Mouse (Mus musculus): ENCODE data around the gene Sptbn4. TPM values are rescaled to one million over a fixed set of nuclear protein-coding genes. Genes with fewer than 3 reads are reported as not detected.

Gene Sptbn4
- polyA plus RNA-seq, 1 experiment from 2014 or later: 0.40 TPM

DNA sequence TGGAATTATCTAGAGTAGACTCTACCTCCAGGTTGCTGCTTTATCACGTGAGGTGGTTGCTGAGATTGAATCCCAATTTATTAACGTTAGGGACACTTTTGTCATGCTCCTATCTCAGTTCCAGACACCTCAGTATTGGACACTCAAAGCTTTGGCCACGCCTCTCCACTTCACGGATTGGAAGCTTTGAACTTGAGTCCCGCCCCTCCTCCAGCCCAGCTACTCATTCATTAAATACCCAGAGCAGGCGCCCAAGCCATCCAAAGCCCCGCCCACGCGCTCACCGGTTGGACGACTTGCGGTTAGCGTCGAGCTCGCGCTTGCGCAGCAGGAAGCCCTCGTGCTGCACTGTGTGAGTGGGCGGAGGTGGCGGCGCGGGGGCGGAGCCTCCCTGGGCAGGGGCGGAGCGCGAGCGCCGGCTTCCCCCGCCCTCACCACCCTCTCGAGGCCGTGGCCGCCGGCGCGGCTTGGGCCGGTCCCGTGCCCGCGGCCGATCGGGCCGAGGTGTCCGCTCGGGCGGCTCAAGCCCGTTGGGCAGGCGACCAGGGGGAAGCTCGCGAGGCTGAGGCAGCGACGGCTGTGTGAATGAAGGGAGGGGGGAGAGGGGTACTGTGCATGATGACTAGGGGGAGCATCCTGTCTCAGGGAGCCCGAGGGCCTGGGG is 86.1 kb downstream of the Sptbn4 start:
- WGBS: under 1% methylated on average over 52 of the region's 52 CpGs

DNA sequence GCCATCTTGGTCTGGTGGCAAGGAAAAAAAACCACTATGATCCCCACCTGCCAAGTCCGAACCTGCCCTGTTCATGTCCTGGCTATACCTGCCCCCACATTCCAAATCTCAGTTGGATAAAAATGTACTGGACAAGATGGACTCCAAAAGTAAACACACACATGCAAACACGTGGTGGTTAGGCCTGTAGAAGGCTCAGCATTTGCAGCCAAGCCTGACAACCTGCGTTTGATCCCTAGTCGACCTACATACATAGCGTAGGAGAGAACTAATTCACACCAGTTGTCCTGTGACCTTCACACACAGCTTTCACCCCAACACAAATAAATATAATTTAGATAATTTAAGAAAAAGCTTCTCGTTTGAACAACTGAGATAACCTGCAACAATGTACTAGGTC is 86.7 kb downstream of the Sptbn4 start:
- Histone ChIP-seq H3K27ac (no peak overlapping the region), H3K9me3 (no peaks in the 10 kb centered on the region; the same call in 1 of the 2 replicates), H3K27me3 (ENCODE audit: insufficient read depth, poor library complexity, severe bottlenecking) (peaks cover 41% of the 10 kb centered on the region), H3K4me1 (peaks cover 40% of the 10 kb centered on the region), H3K36me3 (0 out of 2 replicates have a peak, but pooled peaks cover 3% of the 10 kb centered on the region), H3K4me3 (peak overlapping the region; percentile 70)
- WGBS: 41% methylated on average over 6 of the region's 6 CpGs
- DNase-seq (ENCODE audit: low spot score): no peak

More for the DNA sequence above, 86.1 kb downstream of the Sptbn4 start:
- Histone ChIP-seq H3K36me3 (0 out of 2 replicates have a peak, but pooled peaks cover 3% of the 10 kb centered on the region), H3K4me3 (peak overlapping the region; percentile 70), H3K9me3 (no peaks in the 10 kb centered on the region; the same call in 1 of the 2 replicates), H3K27ac (peak overlapping the region; percentile 82), H3K4me1 (peaks cover 42% of the 10 kb centered on the region), H3K27me3 (ENCODE audit: insufficient read depth, poor library complexity, severe bottlenecking) (peaks cover 48% of the 10 kb centered on the region)
- DNase-seq (ENCODE audit: low spot score): peak; percentile 100

DNA sequence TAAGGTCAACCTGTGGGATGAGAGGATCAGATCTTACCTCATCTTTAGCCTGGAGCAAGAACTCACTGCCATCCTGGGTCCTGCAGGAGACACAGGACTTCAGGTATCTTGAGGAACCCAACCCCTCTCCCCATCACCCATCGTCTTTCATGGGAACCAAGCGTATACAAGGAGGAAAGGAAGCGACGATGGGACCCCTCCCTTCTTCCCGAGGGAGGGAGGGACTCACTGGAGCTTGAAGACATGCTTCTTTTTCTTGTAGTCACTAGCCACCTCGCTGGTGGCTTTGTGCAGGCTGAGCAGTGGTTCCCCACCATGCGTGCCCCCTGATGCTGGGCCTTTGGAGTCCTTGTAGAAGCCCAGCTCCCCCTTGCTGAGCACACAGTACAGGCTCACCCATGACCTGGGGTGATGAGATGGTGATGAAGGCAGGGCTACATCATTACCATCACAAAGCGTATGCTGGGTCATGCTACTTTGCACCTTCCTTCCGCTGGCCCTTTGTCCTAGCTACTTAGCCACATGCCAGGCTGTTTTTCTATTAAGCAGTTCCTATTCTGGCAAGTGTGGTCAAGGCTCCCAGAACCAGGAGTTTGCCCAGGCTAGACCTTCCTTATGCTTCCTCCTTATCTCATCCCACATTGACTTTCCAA is 87.7 kb downstream of the Sptbn4 start:
- no peaks in the 10 kb centered on the region for H3K36me3 ChIP-seq
- peaks cover 32% of the 10 kb centered on the region for H3K27me3 ChIP-seq (ENCODE audit: insufficient read depth, poor library complexity, severe bottlenecking)
- DNase-seq (ENCODE audit: low spot score): no peak
- peaks cover 44% of the 10 kb centered on the region for H3K4me1 ChIP-seq
- H3K9me3 ChIP-seq: no peaks in the 10 kb centered on the region
- H3K27ac ChIP-seq: no peak overlapping the region
- H3K4me3 ChIP-seq: no peak overlapping the region
- WGBS: 85% methylated on average over 9 of the region's 9 CpGs

DNA sequence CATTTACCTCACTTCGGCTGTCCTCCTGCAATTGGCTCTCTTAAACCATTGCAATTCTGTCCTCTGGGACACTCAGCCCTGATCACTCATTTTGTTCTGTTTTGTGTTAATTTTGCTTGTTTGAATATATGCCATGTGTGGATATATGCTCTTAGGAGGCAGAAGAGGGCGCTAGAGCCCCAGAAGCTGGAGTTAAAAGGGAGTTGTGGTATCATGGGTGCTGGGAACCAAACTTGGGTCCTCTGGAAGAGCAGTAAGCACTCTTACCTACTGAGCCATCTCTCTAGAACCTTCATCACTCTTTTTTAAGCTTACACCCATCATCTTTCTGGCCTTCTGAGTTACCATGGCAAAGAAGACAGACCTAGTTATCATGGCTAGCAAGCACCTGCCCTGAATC is 88.3 kb downstream of the Sptbn4 start:
- no peaks in the 10 kb centered on the region for H3K36me3 ChIP-seq
- no peak overlapping the region for H3K4me3 ChIP-seq
- H3K27me3 ChIP-seq (ENCODE audit: insufficient read depth, poor library complexity, severe bottlenecking): peaks cover 25% of the 10 kb centered on the region
- no peak overlapping the region for H3K27ac ChIP-seq
- H3K4me1 ChIP-seq: peaks cover 46% of the 10 kb centered on the region
- WGBS: 61% methylated on average over 2 of the region's 2 CpGs
- no peak for DNase-seq (ENCODE audit: low spot score)
- H3K9me3 ChIP-seq: no peaks in the 10 kb centered on the region

DNA sequence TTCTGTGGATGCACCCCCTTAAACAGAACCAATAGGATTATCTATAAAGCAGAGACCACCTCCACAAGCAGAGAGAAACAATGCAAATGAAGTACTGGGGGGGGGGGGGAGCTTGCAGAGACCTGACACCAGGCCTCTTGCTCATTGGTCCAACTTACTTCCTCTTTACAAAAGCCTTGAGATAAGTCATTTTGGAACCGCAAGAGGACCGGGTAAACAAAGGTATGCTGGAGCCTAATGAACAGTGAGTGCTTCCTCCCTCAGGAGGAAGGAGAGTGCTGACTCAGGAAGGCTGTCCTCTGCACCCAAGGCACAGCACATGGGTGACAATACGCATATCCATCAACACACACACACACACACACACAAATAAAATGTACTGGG is 89.9 kb downstream of the Sptbn4 start:
- peak overlapping the region; percentile 75 for H3K4me3 ChIP-seq
- H3K27me3 ChIP-seq (ENCODE audit: insufficient read depth, poor library complexity, severe bottlenecking): peaks cover 10% of the 10 kb centered on the region
- WGBS: 24% methylated on average over 3 of the region's 3 CpGs
- no peak for DNase-seq (ENCODE audit: low spot score)
- H3K36me3 ChIP-seq: peaks cover 10% of the 10 kb centered on the region
- peak overlapping the region; percentile 89 for H3K27ac ChIP-seq
- peaks cover 41% of the 10 kb centered on the region for H3K4me1 ChIP-seq
- no peaks in the 10 kb centered on the region for H3K9me3 ChIP-seq

DNA sequence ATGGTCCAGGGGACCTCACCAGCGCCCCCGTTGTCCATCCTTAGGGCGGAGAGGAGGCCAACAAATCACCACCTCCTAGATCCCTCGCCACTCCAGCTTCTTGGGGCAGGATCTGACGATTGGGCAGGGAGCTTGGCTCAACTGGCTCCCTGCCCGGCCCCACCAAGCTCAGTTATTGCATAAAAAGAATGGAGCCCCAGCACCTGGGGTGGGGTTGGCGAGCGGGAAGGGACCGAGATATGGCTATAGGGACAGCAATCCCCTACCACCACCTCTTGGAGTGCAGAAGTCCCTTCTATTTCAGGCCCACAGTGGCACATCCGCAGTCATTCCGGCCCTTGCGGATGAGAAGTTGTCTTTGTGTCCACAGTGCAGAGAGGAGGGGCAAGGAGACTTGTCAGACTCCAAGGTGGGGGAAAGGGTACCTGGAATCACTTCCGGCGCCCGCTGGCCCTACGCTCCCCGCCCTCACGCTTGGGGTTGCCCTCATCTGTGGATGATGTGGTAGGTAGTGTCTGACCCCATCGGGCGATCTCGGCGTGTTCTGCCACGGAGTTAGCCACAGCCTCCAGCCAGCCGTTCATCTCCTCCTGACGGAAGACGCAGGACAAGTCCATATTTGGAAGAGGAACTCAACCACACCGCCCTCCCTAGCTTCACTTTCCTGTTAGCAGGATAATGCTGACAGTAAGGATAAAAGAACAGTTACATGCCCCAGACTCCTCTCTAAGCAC is 90.5 kb downstream of the Sptbn4 start, which contains the start of gene Gm20479:
TSS of gene Gm20479 (minus strand) at position 559 of the 734 bp plus-strand sequence.
- no peaks in the 10 kb centered on the region for H3K9me3 ChIP-seq
- H3K27ac ChIP-seq: peak within 1 kb of the TSS; percentile 89
- peaks cover 15% of the 10 kb centered on the region for H3K36me3 ChIP-seq
- H3K4me3 ChIP-seq: peak within 1 kb of the TSS; percentile 75
- H3K27me3 ChIP-seq (ENCODE audit: insufficient read depth, poor library complexity, severe bottlenecking): peaks cover 5% of the 10 kb centered on the region
- DNase-seq (ENCODE audit: low spot score): no peak
- 1% methylated on average over 27 of the region's 27 CpGs for WGBS
- peaks cover 41% of the 10 kb centered on the region for H3K4me1 ChIP-seq

DNA sequence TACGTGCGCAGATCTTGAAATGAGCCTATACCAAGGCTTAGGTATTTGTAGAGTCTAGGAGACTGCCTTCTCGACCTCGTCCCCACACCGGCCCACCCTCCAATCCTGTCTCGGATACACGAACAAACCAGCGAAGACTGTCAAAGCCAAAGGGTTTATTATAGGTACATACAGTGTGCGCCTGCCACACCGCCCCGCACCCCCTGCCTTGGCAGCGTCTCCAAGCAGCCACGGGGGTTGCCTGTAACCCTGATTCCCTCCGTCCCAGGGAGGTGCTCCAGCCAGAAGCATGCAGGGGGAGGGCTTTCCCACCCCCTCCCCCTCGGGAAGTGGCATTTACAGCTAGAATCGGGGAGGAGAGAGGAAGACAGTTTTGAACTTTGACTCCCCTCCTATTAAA is 91.2 kb downstream of the Sptbn4 start:
- peaks cover 35% of the 10 kb centered on the region for H3K4me1 ChIP-seq
- WGBS: 2% methylated on average over 16 of the region's 16 CpGs
- H3K27me3 ChIP-seq (ENCODE audit: insufficient read depth, poor library complexity, severe bottlenecking): no peaks in the 10 kb centered on the region
- H3K9me3 ChIP-seq: no peaks in the 10 kb centered on the region
- H3K4me3 ChIP-seq: peak overlapping the region; percentile 75
- DNase-seq (ENCODE audit: low spot score): no peak
- peak overlapping the region; percentile 89 for H3K27ac ChIP-seq
- peaks cover 21% of the 10 kb centered on the region for H3K36me3 ChIP-seq

DNA sequence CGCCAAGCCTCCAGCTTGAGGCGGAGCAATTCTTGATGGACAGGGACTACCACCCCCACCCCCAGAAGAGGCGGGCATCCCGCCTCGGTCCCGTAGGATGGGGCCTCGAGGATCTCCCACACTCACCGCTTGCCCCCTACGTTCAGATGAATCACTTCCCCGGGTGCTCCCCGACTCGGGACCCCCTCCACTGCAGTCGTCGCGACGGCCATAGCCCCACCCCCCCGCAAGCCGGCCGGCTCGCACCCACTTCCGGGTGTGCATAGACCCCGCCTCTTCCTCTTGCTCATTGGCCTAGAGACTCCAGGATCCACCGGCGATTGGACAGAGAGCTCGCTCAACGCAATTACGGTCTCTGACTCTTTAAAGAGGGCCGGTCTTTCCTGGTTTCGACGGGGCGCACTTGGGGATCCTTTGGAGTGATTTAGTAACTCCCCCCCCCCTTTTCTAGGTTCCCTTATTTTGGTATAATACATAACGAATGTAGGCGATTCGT is 91.7 kb downstream of the Sptbn4 start, which contains the start of gene Shkbp1:
TSS of gene Shkbp1 (minus strand) at position 275 of the 496 bp plus-strand sequence.
- DNase-seq (ENCODE audit: low spot score): peak; percentile 96
- H3K4me3 ChIP-seq: peak within 1 kb of the TSS; percentile 75
- peak within 1 kb of the TSS; percentile 89 for H3K27ac ChIP-seq
- no peaks in the 10 kb centered on the region for H3K27me3 ChIP-seq (ENCODE audit: insufficient read depth, poor library complexity, severe bottlenecking)
- H3K9me3 ChIP-seq: no peaks in the 10 kb centered on the region
- H3K36me3 ChIP-seq: peaks cover 23% of the 10 kb centered on the region
- H3K4me1 ChIP-seq: peaks cover 32% of the 10 kb centered on the region
- under 1% methylated on average over 34 of the region's 34 CpGs for WGBS

DNA sequence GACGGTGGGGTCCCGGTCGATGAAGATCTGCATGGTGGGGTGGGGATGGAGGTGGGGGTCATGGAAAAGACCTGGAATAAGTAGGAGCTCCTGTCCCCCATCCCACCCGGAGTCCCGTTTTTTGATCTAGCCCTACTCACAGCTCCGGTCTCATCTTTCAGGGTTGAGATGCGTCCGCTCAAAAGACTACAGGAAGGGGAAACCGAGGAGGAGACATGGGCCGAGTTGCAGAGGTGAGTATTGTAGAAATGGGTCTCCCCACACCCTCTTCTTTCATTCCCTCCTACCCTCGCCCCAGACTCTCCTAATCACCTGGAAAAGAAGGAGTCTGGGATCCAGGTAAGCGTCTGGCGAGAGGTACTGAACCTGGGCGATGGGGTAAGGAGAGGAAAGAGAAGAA is 92.2 kb downstream of the Sptbn4 start:
- no peak for DNase-seq (ENCODE audit: low spot score)
- Histone ChIP-seq H3K4me1 (peaks cover 31% of the 10 kb centered on the region), H3K4me3 (peak overlapping the region; percentile 75), H3K36me3 (peaks cover 28% of the 10 kb centered on the region), H3K27me3 (ENCODE audit: insufficient read depth, poor library complexity, severe bottlenecking) (no peaks in the 10 kb centered on the region), H3K27ac (peak overlapping the region; percentile 89), H3K9me3 (no peaks in the 10 kb centered on the region)
- WGBS: 6% methylated on average over 14 of the region's 14 CpGs

DNA sequence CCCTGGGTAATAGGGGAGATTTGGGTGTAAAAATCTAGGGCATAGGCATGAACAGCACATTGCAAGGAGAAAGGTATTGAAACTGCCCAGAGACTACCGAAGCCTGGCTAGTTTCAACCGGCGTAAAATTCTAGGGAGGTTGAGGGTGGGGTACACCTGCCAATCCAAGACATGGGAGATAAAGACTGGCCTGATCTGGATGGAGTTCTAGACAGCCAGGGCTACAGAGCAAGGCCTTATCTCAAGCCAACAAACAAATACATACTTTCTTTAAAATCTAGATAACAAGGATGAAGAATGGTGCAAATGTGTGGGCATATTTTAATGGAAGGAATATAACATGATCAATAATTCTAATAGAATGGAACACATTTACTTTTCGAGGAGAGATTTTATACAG is 92.7 kb downstream of the Sptbn4 start:
- Histone ChIP-seq H3K36me3 (peaks cover 32% of the 10 kb centered on the region), H3K4me3 (peak overlapping the region; percentile 75), H3K9me3 (no peaks in the 10 kb centered on the region), H3K4me1 (peaks cover 31% of the 10 kb centered on the region), H3K27me3 (ENCODE audit: insufficient read depth, poor library complexity, severe bottlenecking) (no peaks in the 10 kb centered on the region), H3K27ac (peak overlapping the region; percentile 89; the same call in 1 of the 2 replicates)
- no peak for DNase-seq (ENCODE audit: low spot score)
- WGBS: 45% methylated on average over 4 of the region's 4 CpGs

DNA sequence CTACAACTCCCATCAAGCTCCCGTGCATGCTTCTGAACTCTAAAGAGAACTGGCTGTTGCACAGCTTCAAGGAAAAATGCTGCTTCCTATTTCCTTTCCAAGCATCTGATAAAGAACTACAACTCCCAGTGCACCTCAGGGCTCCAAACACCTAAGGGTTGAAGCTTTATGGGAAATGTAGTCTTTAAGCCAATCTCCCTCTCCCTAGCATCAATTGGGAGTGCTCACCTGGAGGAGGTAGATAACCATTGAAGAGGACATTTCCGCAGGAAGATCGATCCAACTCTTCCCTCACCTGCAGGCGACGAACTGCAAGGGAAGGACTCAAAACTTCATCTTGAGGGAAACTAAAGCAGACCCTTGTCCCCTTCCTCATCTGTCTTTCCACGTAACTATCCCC is 93.3 kb downstream of the Sptbn4 start:
- no peaks in the 10 kb centered on the region for H3K27me3 ChIP-seq (ENCODE audit: insufficient read depth, poor library complexity, severe bottlenecking)
- 24% methylated on average over 6 of the region's 6 CpGs for WGBS
- H3K4me3 ChIP-seq: peak overlapping the region; percentile 75
- H3K4me1 ChIP-seq: peaks cover 31% of the 10 kb centered on the region
- peaks cover 34% of the 10 kb centered on the region for H3K36me3 ChIP-seq
- H3K9me3 ChIP-seq: no peaks in the 10 kb centered on the region
- DNase-seq (ENCODE audit: low spot score): no peak
- no peak overlapping the region for H3K27ac ChIP-seq

DNA sequence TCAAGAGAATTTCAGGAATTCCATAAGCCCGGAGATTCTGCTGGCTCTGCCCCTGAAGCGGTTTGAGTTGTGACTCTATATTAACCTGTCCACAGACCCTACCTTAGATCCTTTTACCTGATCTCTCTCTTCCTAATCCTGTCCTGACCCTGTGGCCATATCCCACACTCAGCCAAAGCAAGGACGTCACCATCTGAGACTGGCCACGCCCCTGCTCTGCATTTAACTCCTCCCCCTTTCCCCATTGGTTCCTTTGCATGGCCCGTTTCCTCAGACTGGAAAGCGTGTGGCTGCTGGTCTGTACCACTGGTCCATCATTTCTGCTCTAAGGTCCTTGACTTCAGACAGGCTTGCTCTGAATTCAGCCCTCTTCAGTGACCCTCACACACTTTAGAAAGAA is 102.0 kb downstream of the Sptbn4 start:
- Histone ChIP-seq H3K4me3 (no peak overlapping the region), H3K27ac (no peak overlapping the region), H3K4me1 (0 out of 2 replicates have a peak, but pooled peaks cover 3% of the 10 kb centered on the region), H3K36me3 (peaks cover 61% of the 10 kb centered on the region), H3K9me3 (no peaks in the 10 kb centered on the region), H3K27me3 (ENCODE audit: insufficient read depth, poor library complexity, severe bottlenecking) (peaks cover 5% of the 10 kb centered on the region; the same call in 1 of the 2 replicates)
- DNase-seq (ENCODE audit: low spot score): no peak
- 20% methylated on average over 6 of the region's 6 CpGs for WGBS

Data from heart, embryonic 10.5 days (tissue).